Mouse (Mus musculus) heart, postnatal 0 days (tissue): ENCODE measurements around the gene Cldn22. TPM values are rescaled to one million over a fixed set of nuclear protein-coding genes. Genes with fewer than 3 reads are reported as not detected.

Experiments
- ATAC-seq: fragments of 200-750 bp; cut with Nextera tagmentation; 2 replicates; pipeline ENCODE4 v1.8.0; 2017; ENCODE audit warnings: low read depth, moderate number of reproducible peaks, moderate library complexity; ENCODE audit not compliant: insufficient read depth
- DNase-seq: peaks from one replicate; pipeline ENCODE4 v3.0.0-alpha.2; 2016; ENCODE audit warnings: low spot score
- H3K27ac ChIP-seq: fragments of 300-500 bp; sonication (generic); 2 replicates; pipeline ENCODE4 v1.5.1; 2014; ENCODE audit warnings: low read depth, mild to moderate bottlenecking
- H3K27me3 ChIP-seq: fragments of 300-500 bp; sonication (generic); 2 replicates; pipeline ENCODE4 v1.6.1; 2014; ENCODE audit warnings: low read length, mixed read lengths; ENCODE audit not compliant: control insufficient read depth, insufficient read depth
- H3K36me3 ChIP-seq: fragments of 300-500 bp; sonication (generic); replicated peaks from 2 replicates; pipeline ENCODE4 v1.6.1; 2014; ENCODE audit warnings: low read length, mixed read lengths; ENCODE audit not compliant: control insufficient read depth, insufficient read depth
- H3K4me1 ChIP-seq: fragments of 300-500 bp; sonication (generic); 2 replicates; pipeline ENCODE4 v1.6.1; 2014; ENCODE audit warnings: antibody characterized with exemption; ENCODE audit not compliant: control insufficient read depth, insufficient read depth
- H3K4me2 ChIP-seq: fragments of 300-500 bp; sonication (generic); 2 replicates; pipeline ENCODE4 v1.6.1; 2014; ENCODE audit warnings: low read depth, mild to moderate bottlenecking, low read length, moderate library complexity
- H3K4me3 ChIP-seq: fragments of 300-500 bp; sonication (generic); 2 replicates; pipeline ENCODE4 v1.5.1; 2014; ENCODE audit warnings: low read depth, low read length
- H3K9ac ChIP-seq: fragments of 300-500 bp; sonication (generic); replicated peaks from 2 replicates; pipeline ENCODE4 v1.6.1; 2014; ENCODE audit warnings: low read depth, low read length, mixed read lengths
- H3K9me3 ChIP-seq: fragments of 300-500 bp; sonication (generic); replicated peaks from 2 replicates; pipeline ENCODE4 v1.6.1; 2016; ENCODE audit warnings: low read length; ENCODE audit not compliant: control insufficient read depth
- CTCF ChIP-seq: IDR thresholded peaks from 2 replicates; pipeline ENCODE4 v1.5.1; 2016; ENCODE audit warnings: antibody characterized with exemption, control low read depth, low read depth
- EP300 ChIP-seq: IDR thresholded peaks from 2 replicates; pipeline ENCODE4 v1.6.1; 2016; ENCODE audit warnings: antibody characterized with exemption, low read depth
- WGBS: fragments of 180-500 bp; shearing (Covaris S2); extraction: QIAGEN DNeasy Blood & Tissue Kit; methylation state at CpG from one replicate; pipeline ENCODE4 v1.1.7; 2014; 5-methylcytosine and 5-hydroxymethylcytosine counted together
- polyA plus RNA-seq: library from polyadenylated mRNA; unstranded; fragments of >200 nt; fragmentation: Nextera tagmentation; extraction: Ambion mirVana; gene quantifications from 2 replicates; pipeline ENCODE4 v1.2.1, GENCODE M21; 2015
- total RNA-seq: library from RNA; depleted of rRNA; stranded (reverse); fragments of >200 nt; gene quantifications from 2 replicates; pipeline ENCODE4 v1.2.3, GENCODE M21; 2014; ENCODE audit warnings: low replicate concordance

The Cldn22 gene
- total and polyA plus RNA-seq, 2 experiments from 2014 or later = not detected

DNA sequence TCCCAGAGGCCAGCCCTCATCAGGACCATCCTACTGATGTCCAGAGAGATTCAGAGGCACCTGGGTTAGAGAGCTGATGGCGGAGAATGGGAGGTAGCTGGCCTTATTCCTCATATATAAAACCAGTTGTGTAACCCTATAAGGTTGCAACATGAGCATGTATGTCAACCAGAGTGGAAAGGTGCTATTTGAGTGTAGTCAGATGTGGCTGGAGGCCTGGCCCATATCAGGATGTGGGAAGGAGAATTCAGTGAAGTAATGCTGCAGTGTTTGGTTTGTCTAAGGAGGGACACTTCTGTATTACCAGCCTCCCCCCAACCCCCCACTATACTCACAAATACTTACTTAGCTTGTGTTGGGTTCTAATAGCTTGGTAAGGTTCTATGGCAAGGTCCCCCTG is 20.0 kb upstream of the Cldn22 start:
- H3K27me3 ChIP-seq = no peaks in the 10 kb centered on the region
- H3K9ac ChIP-seq = no peak overlapping the region
- no peaks in the 10 kb centered on the region for H3K9me3 ChIP-seq
- TF ChIP-seq EP300 = no peak
- H3K27ac ChIP-seq = no peak overlapping the region
- no peak overlapping the region for H3K4me3 ChIP-seq
- no peaks in the 10 kb centered on the region for H3K36me3 ChIP-seq
- no peaks in the 10 kb centered on the region for H3K4me1 ChIP-seq
- ATAC-seq (no peak), DNase-seq (no peak)
- WGBS = 83% methylated on average over 1 of the region's 1 CpGs
- no peak overlapping the region for H3K4me2 ChIP-seq

DNA sequence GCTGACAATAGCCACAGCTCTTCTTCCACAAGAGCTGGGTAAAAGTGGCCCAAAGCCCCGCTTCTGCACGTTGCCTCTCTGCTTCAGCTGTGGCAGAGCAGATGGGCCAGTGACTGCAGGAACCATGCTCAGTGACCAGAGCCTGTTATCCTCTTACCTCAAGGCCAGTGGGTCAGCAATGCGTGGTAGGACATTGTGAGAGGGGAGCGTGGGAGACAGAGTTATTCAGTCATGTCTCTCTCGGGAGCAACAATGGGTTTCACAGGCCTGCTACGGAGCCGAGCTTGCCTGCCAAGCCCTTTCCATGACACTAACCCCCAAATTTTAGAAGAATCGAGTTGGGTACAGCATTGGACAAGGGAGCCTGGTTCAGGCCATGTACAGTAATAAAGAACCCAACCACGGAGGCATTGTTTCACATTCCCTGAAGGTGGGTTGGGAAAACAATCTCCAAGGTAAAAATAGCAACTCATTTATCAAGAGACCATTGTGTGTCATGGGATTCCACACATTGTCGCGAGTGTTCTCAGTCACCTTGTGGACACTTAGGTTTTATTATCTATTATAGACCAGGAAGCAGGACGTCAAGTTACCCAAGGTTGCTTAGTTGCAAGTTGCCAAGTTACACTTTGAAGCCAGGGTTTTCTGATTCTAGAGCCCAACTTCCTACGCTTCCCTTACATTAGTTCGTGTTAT is 14.2 kb upstream of the Cldn22 start:
- DNase-seq (peak; percentile 14), ATAC-seq (peak; percentile 75; the same call in 1 of the 2 replicates)
- 57% methylated on average over 14 of the region's 14 CpGs for WGBS
- TF ChIP-seq EP300 = 0 out of 2 replicates have a peak, but pooled peaks have one; percentile 36
- TF ChIP-seq CTCF = no peak
- H3K27me3 ChIP-seq = no peaks in the 10 kb centered on the region
- H3K9ac ChIP-seq = no peak overlapping the region
- no peak overlapping the region for H3K4me3 ChIP-seq
- no peaks in the 10 kb centered on the region for H3K9me3 ChIP-seq
- no peak overlapping the region for H3K4me2 ChIP-seq
- H3K4me1 ChIP-seq = 0 out of 2 replicates have a peak, but pooled peaks cover 6% of the 10 kb centered on the region
- peak overlapping the region; percentile 44 for H3K27ac ChIP-seq
- H3K36me3 ChIP-seq = no peaks in the 10 kb centered on the region

DNA sequence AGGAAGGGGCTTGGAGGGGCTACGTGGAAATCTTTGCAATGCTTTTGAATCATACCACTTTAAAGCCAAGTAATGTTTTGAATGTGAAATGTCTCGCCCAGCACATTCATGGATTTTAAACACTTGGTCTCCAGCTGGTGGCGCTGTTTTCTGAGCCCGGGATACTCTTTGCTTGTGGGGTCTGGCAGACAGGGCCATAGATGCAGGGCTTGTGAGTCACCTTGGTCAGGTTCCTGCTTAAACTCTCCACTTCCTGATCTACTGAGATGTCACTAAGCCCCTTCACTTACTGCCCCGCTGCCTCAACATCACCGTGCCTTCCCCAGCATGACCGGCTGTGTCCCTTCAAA is 13.6 kb upstream of the Cldn22 start:
- 77% methylated on average over 7 of the region's 7 CpGs for WGBS
- TF ChIP-seq CTCF (no peak), EP300 (no peak)
- H3K27ac ChIP-seq = 0 out of 2 replicates have a peak overlapping the region, but pooled peaks have one; percentile 44

DNA sequence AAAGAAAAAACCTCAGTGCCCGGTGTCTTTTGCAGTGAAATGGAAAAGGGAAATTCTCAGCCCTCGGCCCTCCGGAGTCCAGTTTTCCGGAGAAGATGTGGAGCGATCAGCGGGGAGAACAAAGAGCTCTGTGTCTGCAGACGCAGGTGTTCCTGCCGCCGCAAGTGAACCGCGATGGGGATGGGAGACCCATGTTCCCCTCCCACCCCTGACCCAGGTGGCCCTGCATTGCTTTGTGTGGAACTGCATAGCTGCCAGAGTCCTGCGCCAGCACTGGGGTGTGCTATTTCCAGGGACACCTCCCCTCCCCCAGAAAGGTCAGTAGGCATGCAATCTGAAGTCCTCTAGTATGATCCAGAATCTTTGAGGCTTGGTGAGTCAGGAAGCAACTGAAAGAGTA is 13.1 kb upstream of the Cldn22 start:
- Histone ChIP-seq H3K4me1 (0 out of 2 replicates have a peak, but pooled peaks cover 6% of the 10 kb centered on the region), H3K27ac (no peak overlapping the region), H3K4me3 (no peak overlapping the region), H3K9ac (no peak overlapping the region), H3K27me3 (no peaks in the 10 kb centered on the region), H3K4me2 (no peak overlapping the region), H3K36me3 (no peaks in the 10 kb centered on the region), H3K9me3 (no peaks in the 10 kb centered on the region)
- no peak for ATAC-seq
- DNase-seq = no peak
- TF ChIP-seq EP300 (no peak), CTCF (no peak)
- 85% methylated on average over 12 of the region's 12 CpGs for WGBS

More for the DNA sequence above, 13.6 kb upstream of the Cldn22 start:
- Histone ChIP-seq H3K36me3 (no peaks in the 10 kb centered on the region), H3K4me1 (0 out of 2 replicates have a peak, but pooled peaks cover 6% of the 10 kb centered on the region), H3K9me3 (no peaks in the 10 kb centered on the region), H3K9ac (no peak overlapping the region), H3K4me2 (no peak overlapping the region), H3K27me3 (no peaks in the 10 kb centered on the region), H3K4me3 (no peak overlapping the region)
- ATAC-seq (no peak), DNase-seq (peak; percentile 14)

DNA sequence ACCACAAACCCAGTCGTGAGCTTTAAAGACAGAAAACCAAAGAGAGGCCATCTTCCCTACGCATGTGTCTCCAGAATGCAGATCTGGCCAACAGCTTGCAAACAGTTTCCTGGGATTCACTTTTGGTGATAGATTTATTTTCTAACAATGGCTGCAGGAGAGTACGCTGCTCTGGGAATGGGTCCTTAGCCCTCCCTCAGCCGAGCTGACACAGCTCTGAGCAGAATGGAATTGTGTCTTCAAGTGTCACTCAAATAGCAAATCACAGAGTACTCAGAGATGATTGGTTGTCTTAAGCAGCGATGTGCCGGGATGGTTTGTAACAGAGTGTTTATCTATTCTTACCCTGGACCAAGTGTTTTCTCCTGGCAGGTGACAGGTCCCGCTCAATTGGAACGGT is 5.2 kb upstream of the Cldn22 start:
- no peak for DNase-seq
- Histone ChIP-seq H3K36me3 (no peaks in the 10 kb centered on the region), H3K9ac (no peak overlapping the region), H3K9me3 (no peaks in the 10 kb centered on the region), H3K4me3 (no peak overlapping the region), H3K4me1 (no peaks in the 10 kb centered on the region), H3K4me2 (no peak overlapping the region), H3K27me3 (no peaks in the 10 kb centered on the region), H3K27ac (no peak overlapping the region)
- ATAC-seq = no peak
- WGBS = 76% methylated on average over 8 of the region's 8 CpGs
- no peak for TF ChIP-seq EP300
- TF ChIP-seq CTCF = no peak
